Mouse (Mus musculus): ENCODE data around the gene Igfbp2.

GRCm38 (mm10) chr1:72778789-72779188, 45.5 kb upstream of the Igfbp2 start:
- no peak for TF ChIP-seq CTCF (IDR thresholded peaks at IDR 0.05)
- peak; percentile 81 for TF ChIP-seq EP300 (IDR thresholded peaks at IDR 0.05)

Data from lung, postnatal 0 days (tissue).